Mouse (Mus musculus): ENCODE data around the gene Sox10.

DNA sequence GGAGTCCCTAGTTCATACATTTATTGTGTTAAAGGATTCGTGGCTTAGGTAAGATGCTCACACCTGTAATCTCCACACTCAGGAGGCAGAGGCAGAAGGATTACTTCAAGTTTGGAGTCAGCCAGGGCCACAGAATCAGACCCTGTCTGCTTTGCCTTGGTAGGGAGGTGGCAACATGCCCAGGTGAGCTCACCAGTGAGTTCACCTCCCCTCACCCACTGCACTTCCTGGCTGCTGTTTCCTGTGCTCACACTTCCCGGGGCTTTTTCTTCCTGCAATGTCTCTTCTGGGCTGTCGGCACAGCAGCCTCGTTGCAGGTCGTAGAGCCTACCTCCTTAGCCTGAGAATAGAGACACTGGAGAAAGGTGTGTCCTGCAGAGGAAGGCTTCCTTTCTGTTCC lies 49.8 kb downstream of the Sox10 start:
- TF ChIP-seq EP300 (IDR thresholded peaks at IDR 0.05) (no peak), CTCF (IDR thresholded peaks at IDR 0.05) (no peak)
